Mouse (Mus musculus) frontal cortex, postnatal 25 days (tissue): Measurements from ENCODE around the gene Tecr.

Experiments
- DNase-seq, 2 experiments: peaks; one replicate each; pipeline ENCODE4 v3.0.0; 2022; ENCODE audit warnings: low spot score in 2 of 2

Tecr gene

GRCm38 (mm10) chr8:83580826-83581225 is 26.9 kb downstream of the Tecr start:
- peak; percentile 1 to 2 for DNase-seq

- DNase-seq: no peak
These were observed 28.1 kb downstream of the Tecr start for GRCm38 (mm10) chr8:83579676-83580075.

GRCm38 (mm10) chr8:83578131-83579055 is 29.4 kb downstream of the Tecr start:
- DNase-seq: peak; percentile 3 to 4

- DNase-seq: peak; percentile 2 to 4
These were observed 30.4 kb downstream of the Tecr start for GRCm38 (mm10) chr8:83577384-83577791.

- DNase-seq: peak in 1 of 2 experiments; percentile 5
These were observed 30.9 kb downstream of the Tecr start for GRCm38 (mm10) chr8:83576921-83577320.

- DNase-seq: no peak
These were observed 31.3 kb downstream of the Tecr start for GRCm38 (mm10) chr8:83576516-83576895.

GRCm38 (mm10) chr8:83575561-83576515 is 31.9 kb downstream of the Tecr start:
- peak in 1 of 2 experiments; percentile 2 for DNase-seq

- peak in 1 of 2 experiments; percentile 2 for DNase-seq
These were observed 33.0 kb downstream of the Tecr start for GRCm38 (mm10) chr8:83574631-83575315.

GRCm38 (mm10) chr8:83573140-83573875 is 34.5 kb downstream of the Tecr start:
- peak in 1 of 2 experiments; percentile 4 for DNase-seq

- DNase-seq: no peak
These were observed 35.4 kb downstream of the Tecr start for GRCm38 (mm10) chr8:83572246-83572812.

- no peak for DNase-seq
These were observed 36.0 kb downstream of the Tecr start for GRCm38 (mm10) chr8:83571791-83572190.

GRCm38 (mm10) chr8:83571001-83571340 is 36.8 kb downstream of the Tecr start:
- peak in 1 of 2 experiments; percentile 3 for DNase-seq

- DNase-seq: peak in 1 of 2 experiments; percentile 3
These were observed 37.3 kb downstream of the Tecr start for GRCm38 (mm10) chr8:83570272-83571000.

- no peak for DNase-seq
These were observed 38.6 kb downstream of the Tecr start for GRCm38 (mm10) chr8:83569165-83569564.

- DNase-seq: no peak
These were observed 39.0 kb downstream of the Tecr start for GRCm38 (mm10) chr8:83568755-83569154.

GRCm38 (mm10) chr8:83568128-83568527 is 39.6 kb downstream of the Tecr start:
- DNase-seq: no peak

GRCm38 (mm10) chr8:83567668-83568067 is 40.1 kb downstream of the Tecr start:
- no peak for DNase-seq

GRCm38 (mm10) chr8:83566469-83567395 is 41.0 kb downstream of the Tecr start, which contains the start of gene Ndufb7:
Gene Ndufb7 (plus strand): TSS chr8:83566671.
- DNase-seq: peak; percentile 98
